Mouse (Mus musculus): ENCODE measurements around the gene A730071L15Rik. TPM values are rescaled to one million over a fixed set of nuclear protein-coding genes. Genes with fewer than 3 reads are reported as not detected.

The A730071L15Rik gene
- polyA plus RNA-seq, 1 experiment from 2014 or later = 0.74 TPM

- H3K4me3 ChIP-seq (ENCODE audit: low read depth, low read length) = no peak overlapping the region
- no peaks in the 10 kb centered on the region for H3K27me3 ChIP-seq (replicated peaks; ENCODE audit: control insufficient read depth, insufficient read depth, low read length)
- 85% methylated on average over 7 of the region's 7 CpGs for WGBS
- no peak overlapping the region for H3K27ac ChIP-seq (ENCODE audit: low read depth, low read length)
- no peak overlapping the region for H3K9ac ChIP-seq (ENCODE audit: low read depth, low read length)
- H3K4me1 ChIP-seq (replicated peaks; ENCODE audit: control insufficient read depth, insufficient read depth, low read length) = no peaks in the 10 kb centered on the region
- TF ChIP-seq CTCF (IDR thresholded peaks at IDR 0.05; ENCODE audit: low read depth) = no peak
- no peak for ATAC-seq
- H3K36me3 ChIP-seq (ENCODE audit: control insufficient read depth, insufficient read depth) = no peaks in the 10 kb centered on the region
- no peaks in the 10 kb centered on the region for H3K9me3 ChIP-seq (ENCODE audit: control insufficient read depth)
- H3K4me2 ChIP-seq (replicated peaks; ENCODE audit: low read depth) = no peak overlapping the region
Measured at GRCm38 (mm10) chr11:6165391-6166081, 34.3 kb upstream of the A730071L15Rik start.

GRCm38 (mm10) chr11:6166351-6166750 is 33.5 kb upstream of the A730071L15Rik start:
- Histone ChIP-seq H3K9me3 (ENCODE audit: control insufficient read depth) (no peaks in the 10 kb centered on the region), H3K27ac (ENCODE audit: low read depth, low read length) (no peak overlapping the region), H3K4me1 (replicated peaks; ENCODE audit: control insufficient read depth, insufficient read depth, low read length) (no peaks in the 10 kb centered on the region), H3K9ac (ENCODE audit: low read depth, low read length) (no peak overlapping the region), H3K36me3 (ENCODE audit: control insufficient read depth, insufficient read depth) (no peaks in the 10 kb centered on the region), H3K4me2 (replicated peaks; ENCODE audit: low read depth) (no peak overlapping the region), H3K4me3 (ENCODE audit: low read depth, low read length) (no peak overlapping the region), H3K27me3 (replicated peaks; ENCODE audit: control insufficient read depth, insufficient read depth, low read length) (no peaks in the 10 kb centered on the region)
- 92% methylated on average over 12 of the region's 12 CpGs for WGBS
- ATAC-seq = no peak
- no peak for TF ChIP-seq CTCF (IDR thresholded peaks at IDR 0.05; ENCODE audit: low read depth)

- Histone ChIP-seq H3K4me2 (replicated peaks; ENCODE audit: low read depth) (no peak overlapping the region), H3K9ac (ENCODE audit: low read depth, low read length) (no peak overlapping the region), H3K27me3 (replicated peaks; ENCODE audit: control insufficient read depth, insufficient read depth, low read length) (no peaks in the 10 kb centered on the region), H3K9me3 (ENCODE audit: control insufficient read depth) (no peaks in the 10 kb centered on the region), H3K4me1 (replicated peaks; ENCODE audit: control insufficient read depth, insufficient read depth, low read length) (no peaks in the 10 kb centered on the region), H3K27ac (ENCODE audit: low read depth, low read length) (no peak overlapping the region), H3K4me3 (ENCODE audit: low read depth, low read length) (no peak overlapping the region), H3K36me3 (ENCODE audit: control insufficient read depth, insufficient read depth) (no peaks in the 10 kb centered on the region)
- WGBS = 74% methylated on average over 2 of the region's 2 CpGs
- TF ChIP-seq CTCF (IDR thresholded peaks at IDR 0.05; ENCODE audit: low read depth) = no peak
- no peak for ATAC-seq
Measured at GRCm38 (mm10) chr11:6169041-6169663, 30.7 kb upstream of the A730071L15Rik start.

GRCm38 (mm10) chr11:6174719-6175118 is 25.1 kb upstream of the A730071L15Rik start:
- 27% methylated on average over 7 of the region's 7 CpGs for WGBS
- no peak for TF ChIP-seq CTCF (IDR thresholded peaks at IDR 0.05; ENCODE audit: low read depth)
- ATAC-seq = 0 out of 2 replicates have a peak, but pooled peaks have one; percentile 25
- Histone ChIP-seq H3K4me2 (replicated peaks; ENCODE audit: low read depth) (no peak overlapping the region), H3K4me3 (ENCODE audit: low read depth, low read length) (no peak overlapping the region), H3K9me3 (ENCODE audit: control insufficient read depth) (no peaks in the 10 kb centered on the region), H3K27me3 (replicated peaks; ENCODE audit: control insufficient read depth, insufficient read depth, low read length) (no peaks in the 10 kb centered on the region), H3K36me3 (ENCODE audit: control insufficient read depth, insufficient read depth) (no peaks in the 10 kb centered on the region), H3K27ac (ENCODE audit: low read depth, low read length) (no peak overlapping the region), H3K9ac (ENCODE audit: low read depth, low read length) (no peak overlapping the region), H3K4me1 (replicated peaks; ENCODE audit: control insufficient read depth, insufficient read depth, low read length) (peaks cover 8% of the 10 kb centered on the region)

- Histone ChIP-seq H3K4me3 (ENCODE audit: low read depth, low read length) (no peak overlapping the region), H3K4me2 (replicated peaks; ENCODE audit: low read depth) (no peak overlapping the region), H3K27me3 (replicated peaks; ENCODE audit: control insufficient read depth, insufficient read depth, low read length) (no peaks in the 10 kb centered on the region), H3K4me1 (replicated peaks; ENCODE audit: control insufficient read depth, insufficient read depth, low read length) (peaks cover 8% of the 10 kb centered on the region), H3K9me3 (ENCODE audit: control insufficient read depth) (no peaks in the 10 kb centered on the region), H3K27ac (ENCODE audit: low read depth, low read length) (no peak overlapping the region), H3K36me3 (ENCODE audit: control insufficient read depth, insufficient read depth) (no peaks in the 10 kb centered on the region), H3K9ac (ENCODE audit: low read depth, low read length) (no peak overlapping the region)
- WGBS = 60% methylated on average over 1 of the region's 1 CpGs
- no peak for TF ChIP-seq CTCF (IDR thresholded peaks at IDR 0.05; ENCODE audit: low read depth)
- ATAC-seq = no peak
Measured at GRCm38 (mm10) chr11:6175506-6175905, 24.3 kb upstream of the A730071L15Rik start.

GRCm38 (mm10) chr11:6177781-6178420 is 21.9 kb upstream of the A730071L15Rik start:
- no peaks in the 10 kb centered on the region for H3K9me3 ChIP-seq (ENCODE audit: control insufficient read depth)
- no peaks in the 10 kb centered on the region for H3K36me3 ChIP-seq (ENCODE audit: control insufficient read depth, insufficient read depth)
- 84% methylated on average over 8 of the region's 8 CpGs for WGBS
- H3K4me2 ChIP-seq (replicated peaks; ENCODE audit: low read depth) = no peak overlapping the region
- TF ChIP-seq CTCF (IDR thresholded peaks at IDR 0.05; ENCODE audit: low read depth) = no peak
- peaks cover 8% of the 10 kb centered on the region for H3K4me1 ChIP-seq (replicated peaks; ENCODE audit: control insufficient read depth, insufficient read depth, low read length)
- no peak overlapping the region for H3K27ac ChIP-seq (ENCODE audit: low read depth, low read length)
- no peaks in the 10 kb centered on the region for H3K27me3 ChIP-seq (replicated peaks; ENCODE audit: control insufficient read depth, insufficient read depth, low read length)
- no peak overlapping the region for H3K4me3 ChIP-seq (ENCODE audit: low read depth, low read length)
- ATAC-seq = no peak
- H3K9ac ChIP-seq (ENCODE audit: low read depth, low read length) = no peak overlapping the region
